ENCODE assay signal across 28 mouse cellular contexts in genomic region chr9:27272858-27273257, GRCm38 (mm10).
"Had no signal": no experiment of that assay in that cellular context is flagged by ENCODE, and none has a peak within 500 bp of the region (broad histone marks: within the 10 kb centered on the region; RNA-seq: fewer than 3 reads in every experiment).

No protein-coding gene starts in this region.

- H3K9ac ChIP-seq: heart, embryonic 12.5 days; heart, embryonic 13.5 days; heart, embryonic 15.5 days; hindbrain, embryonic 12.5 days; hindbrain, embryonic 13.5 days; hindbrain, embryonic 14.5 days; hindbrain, embryonic 15.5 days; intestine, embryonic 15.5 days had no signal

- H3K9me3 ChIP-seq: heart, embryonic 10.5 days; heart, embryonic 12.5 days; heart, embryonic 13.5 days; heart, embryonic 15.5 days; hindbrain, embryonic 10.5 days; hindbrain, embryonic 12.5 days; hindbrain, embryonic 13.5 days; hindbrain, embryonic 15.5 days; intestine, embryonic 15.5 days had no signal

- H3K4me2 ChIP-seq: heart, embryonic 11.5 days; heart, embryonic 12.5 days; heart, embryonic 13.5 days; heart, embryonic 15.5 days; hindbrain, embryonic 12.5 days; hindbrain, embryonic 13.5 days; hindbrain, embryonic 14.5 days; hindbrain, embryonic 15.5 days; intestine, embryonic 15.5 days had no signal

- ATAC-seq: hindbrain, embryonic 16.5 days; hindbrain, postnatal 0 days; inflammation-experienced regulatory T-cells, adult 6 months; intestine, embryonic 15.5 days; intestine, embryonic 16.5 days; intestine, postnatal 0 days had no signal

- H3K36me3 ChIP-seq: heart, embryonic 10.5 days; heart, embryonic 12.5 days; heart, embryonic 13.5 days; heart, embryonic 15.5 days; hindbrain, embryonic 10.5 days; hindbrain, embryonic 12.5 days; hindbrain, embryonic 13.5 days; hindbrain, embryonic 15.5 days; intestine, embryonic 15.5 days had no signal

- H3K27ac ChIP-seq: heart, embryonic 10.5 days; heart, embryonic 13.5 days; heart, embryonic 15.5 days; hindbrain, embryonic 10.5 days; hindbrain, embryonic 12.5 days; hindbrain, embryonic 13.5 days; hindbrain, embryonic 14.5 days; hindbrain, embryonic 15.5 days; hindbrain, postnatal 0 days; intestine, embryonic 15.5 days; kidney, postnatal 0 days; layer of hippocampus, adult 2 months had no signal

- H3K4me1 ChIP-seq: heart, embryonic 10.5 days; heart, embryonic 12.5 days; heart, embryonic 13.5 days; heart, embryonic 15.5 days; hindbrain, embryonic 10.5 days; hindbrain, embryonic 12.5 days; hindbrain, embryonic 13.5 days; hindbrain, embryonic 15.5 days; intestine, embryonic 15.5 days had no signal

- H3K27me3 ChIP-seq: heart, embryonic 12.5 days; heart, embryonic 13.5 days; heart, embryonic 15.5 days; hindbrain, embryonic 12.5 days; hindbrain, embryonic 15.5 days; intestine, embryonic 15.5 days had no signal

- DNase-seq: heart, postnatal 36 days; kidney, adult 11 months; kidney, adult 18-20 months; kidney, adult 2 months; kidney, adult 8-10 months; kidney, adult 9 months; kidney, postnatal 25 days; kidney, postnatal 36 days; layer of hippocampus, adult 9-11 months; layer of hippocampus, postnatal 36 days had no signal

- H3K4me3 ChIP-seq: heart, embryonic 10.5 days; heart, embryonic 12.5 days; heart, embryonic 13.5 days; heart, embryonic 15.5 days; hindbrain, embryonic 10.5 days; hindbrain, embryonic 12.5 days; hindbrain, embryonic 13.5 days; hindbrain, embryonic 15.5 days; intestine, embryonic 15.5 days; layer of hippocampus, adult 2 months had no signal
